Mouse (Mus musculus): ENCODE results near the gene Olfr1209. TPM values are rescaled to one million over a fixed set of nuclear protein-coding genes. Genes with fewer than 3 reads are reported as not detected.

Olfr1209 gene
- polyA plus RNA-seq (2016; fragmentation: Nextera tagmentation; extraction: Ambion mirVana) = not detected in 2 replicates

DNA sequence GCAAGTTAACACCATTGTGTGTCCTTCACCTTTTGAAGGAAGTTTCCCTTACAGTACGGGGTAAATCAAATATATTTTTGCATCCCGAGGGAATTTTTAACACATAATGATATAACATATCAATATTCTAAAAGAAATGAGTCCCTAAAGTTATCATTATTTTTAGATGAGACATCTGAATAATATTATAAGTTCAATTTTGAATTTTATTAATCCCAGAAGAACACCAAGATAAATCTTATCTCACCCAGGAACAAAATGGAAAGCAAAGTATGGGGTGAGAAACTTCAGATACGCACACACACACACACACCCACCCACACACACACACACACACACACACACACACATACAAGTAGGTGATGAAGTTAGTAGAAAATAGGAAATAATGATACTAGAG, at the start of gene Olfr1209:
Gene Olfr1209 (minus strand): TSS at position 101 of the 400 bp plus-strand sequence.
- ATAC-seq (ENCODE audit: insufficient number of reproducible peaks, insufficient read depth, low FRiP score, low TSS enrichment) = no peak
- Histone ChIP-seq H3K4me3 (no peak within 1 kb of the TSS), H3K9ac (no peak within 1 kb of the TSS), H3K4me2 (replicated peaks) (no peak within 1 kb of the TSS), H3K27me3 (no peaks in the 10 kb centered on the region), H3K4me1 (no peaks in the 10 kb centered on the region), H3K27ac (no peak within 1 kb of the TSS), H3K36me3 (no peaks in the 10 kb centered on the region), H3K9me3 (no peaks in the 10 kb centered on the region)
- 85% methylated on average over 3 of the region's 3 CpGs for WGBS

- no peak within 1 kb of the TSS for H3K9ac ChIP-seq
- ATAC-seq (ENCODE audit: insufficient number of reproducible peaks, insufficient read depth, low FRiP score, low TSS enrichment) = no peak
- H3K4me2 ChIP-seq (replicated peaks) = no peak within 1 kb of the TSS
- no peaks in the 10 kb centered on the region for H3K9me3 ChIP-seq
- H3K36me3 ChIP-seq = no peaks in the 10 kb centered on the region
- no peak within 1 kb of the TSS for H3K4me3 ChIP-seq
- H3K27me3 ChIP-seq = no peaks in the 10 kb centered on the region
- H3K27ac ChIP-seq = no peak within 1 kb of the TSS
- H3K4me1 ChIP-seq = no peaks in the 10 kb centered on the region
Measured at GRCm38 (mm10) chr2:88953669-88954068, 38.7 kb upstream of the Olfr1209 start, which contains the start of gene Olfr1212. Gene Olfr1212, plus strand, starts transcription at chr2:88953969.

GRCm38 (mm10) chr2:88938011-88938410, 23.1 kb upstream of the Olfr1209 start, which contains the start of gene Olfr1211:
Gene Olfr1211, minus strand, starts transcription at chr2:88938111.
- H3K27me3 ChIP-seq = no peaks in the 10 kb centered on the region
- no peak within 1 kb of the TSS for H3K27ac ChIP-seq
- no peak within 1 kb of the TSS for H3K4me2 ChIP-seq (replicated peaks)
- 82% methylated on average over 1 of the region's 1 CpGs for WGBS
- no peaks in the 10 kb centered on the region for H3K36me3 ChIP-seq
- no peak within 1 kb of the TSS for H3K4me3 ChIP-seq
- H3K9ac ChIP-seq = no peak within 1 kb of the TSS
- H3K9me3 ChIP-seq = no peaks in the 10 kb centered on the region
- H3K4me1 ChIP-seq = no peaks in the 10 kb centered on the region
- no peak for ATAC-seq (ENCODE audit: insufficient number of reproducible peaks, insufficient read depth, low FRiP score, low TSS enrichment)

- H3K9me3 ChIP-seq = no peaks in the 10 kb centered on the region
- no peaks in the 10 kb centered on the region for H3K36me3 ChIP-seq
- no peaks in the 10 kb centered on the region for H3K27me3 ChIP-seq
- H3K27ac ChIP-seq = no peak within 1 kb of the TSS
- H3K4me1 ChIP-seq = no peaks in the 10 kb centered on the region
- H3K9ac ChIP-seq = no peak within 1 kb of the TSS
- H3K4me2 ChIP-seq (replicated peaks) = no peak within 1 kb of the TSS
- ATAC-seq (ENCODE audit: insufficient number of reproducible peaks, insufficient read depth, low FRiP score, low TSS enrichment) = no peak
- no peak within 1 kb of the TSS for H3K4me3 ChIP-seq
Measured at GRCm38 (mm10) chr2:88902211-88902610, 12.7 kb downstream of the Olfr1209 start, which contains the start of gene Olfr1208. Gene Olfr1208, minus strand, starts transcription at chr2:88902311.

DNA sequence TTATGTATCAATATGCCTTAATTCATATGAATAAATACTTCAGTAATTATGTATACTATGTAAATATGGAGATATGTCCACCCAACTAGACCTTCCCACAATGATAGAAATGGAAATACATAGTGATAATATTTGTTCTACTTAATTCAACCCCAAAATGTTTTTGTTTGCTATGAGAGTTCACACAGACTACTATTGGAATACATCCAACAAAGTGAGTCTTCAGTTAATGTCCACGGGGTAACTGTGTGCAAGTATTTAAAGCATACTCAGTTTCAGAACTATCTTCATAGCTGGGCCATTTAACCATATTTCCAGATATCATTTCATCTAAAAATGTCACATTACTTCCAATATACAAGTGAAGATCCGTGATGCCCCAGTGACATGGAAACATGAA, 52.0 kb downstream of the Olfr1209 start, which contains the start of gene Olfr1206:
Gene Olfr1206 (plus strand): TSS at position 301 of the 400 bp plus-strand sequence.
- Histone ChIP-seq H3K36me3 (no peaks in the 10 kb centered on the region), H3K9ac (no peak within 1 kb of the TSS), H3K4me3 (no peak within 1 kb of the TSS), H3K4me1 (no peaks in the 10 kb centered on the region), H3K27me3 (no peaks in the 10 kb centered on the region), H3K27ac (no peak within 1 kb of the TSS), H3K9me3 (no peaks in the 10 kb centered on the region), H3K4me2 (replicated peaks) (no peak within 1 kb of the TSS)
- ATAC-seq (ENCODE audit: insufficient number of reproducible peaks, insufficient read depth, low FRiP score, low TSS enrichment) = no peak
- 83% methylated on average over 2 of the region's 2 CpGs for WGBS

Other genes starting within 250 kb of the Olfr1209 start
- gene Olfr1193, start 239.5 kb downstream of the Olfr1209 start, polyA plus RNA-seq (2016; fragmentation: Nextera tagmentation; extraction: Ambion mirVana) = not detected in 2 replicates
- gene Olfr1195, start 226.0 kb downstream of the Olfr1209 start, polyA plus RNA-seq (2016; fragmentation: Nextera tagmentation; extraction: Ambion mirVana) = not detected in 2 replicates
- not detected in 2 replicates for gene Olfr1196, start 210.6 kb downstream of the Olfr1209 start, polyA plus RNA-seq (2016; fragmentation: Nextera tagmentation; extraction: Ambion mirVana)
- not detected in 2 replicates for gene Olfr1197, start 182.8 kb downstream of the Olfr1209 start, polyA plus RNA-seq (2016; fragmentation: Nextera tagmentation; extraction: Ambion mirVana)
- gene Olfr1198, start 163.8 kb downstream of the Olfr1209 start, polyA plus RNA-seq (2016; fragmentation: Nextera tagmentation; extraction: Ambion mirVana) = not detected in 2 replicates
- not detected in 2 replicates for gene Olfr1199, start 154.7 kb downstream of the Olfr1209 start, polyA plus RNA-seq (2016; fragmentation: Nextera tagmentation; extraction: Ambion mirVana)
- not detected in 2 replicates for gene Olfr1200, start 144.7 kb downstream of the Olfr1209 start, polyA plus RNA-seq (2016; fragmentation: Nextera tagmentation; extraction: Ambion mirVana)
- not detected in 2 replicates for gene Olfr1201, start 122.1 kb downstream of the Olfr1209 start, polyA plus RNA-seq (2016; fragmentation: Nextera tagmentation; extraction: Ambion mirVana)
- gene Olfr1202, start 100.7 kb downstream of the Olfr1209 start, polyA plus RNA-seq (2016; fragmentation: Nextera tagmentation; extraction: Ambion mirVana) = 0.04 TPM in 1 of 2 replicates, not detected in the other
- not detected in 2 replicates for gene Olfr1205, start 85.4 kb downstream of the Olfr1209 start, polyA plus RNA-seq (2016; fragmentation: Nextera tagmentation; extraction: Ambion mirVana)
- gene Olfr1204, start 65.9 kb downstream of the Olfr1209 start, polyA plus RNA-seq (2016; fragmentation: Nextera tagmentation; extraction: Ambion mirVana) = not detected in 2 replicates
- not detected in 2 replicates for gene Olfr1206, start 51.9 kb downstream of the Olfr1209 start, polyA plus RNA-seq (2016; fragmentation: Nextera tagmentation; extraction: Ambion mirVana)
- not detected in 2 replicates for gene Olfr1208, start 12.8 kb downstream of the Olfr1209 start, polyA plus RNA-seq (2016; fragmentation: Nextera tagmentation; extraction: Ambion mirVana)
- not detected in 2 replicates for gene Olfr1211, start 23.0 kb upstream of the Olfr1209 start, polyA plus RNA-seq (2016; fragmentation: Nextera tagmentation; extraction: Ambion mirVana)
- gene Olfr1212, start 38.8 kb upstream of the Olfr1209 start, polyA plus RNA-seq (2016; fragmentation: Nextera tagmentation; extraction: Ambion mirVana) = not detected in 2 replicates
- gene Gm13762, start 65.1 kb upstream of the Olfr1209 start, polyA plus RNA-seq (2016; fragmentation: Nextera tagmentation; extraction: Ambion mirVana) = not detected in 2 replicates
- not detected in 2 replicates for gene Olfr1214, start 77.5 kb upstream of the Olfr1209 start, polyA plus RNA-seq (2016; fragmentation: Nextera tagmentation; extraction: Ambion mirVana)
- gene Olfr1215, start 91.8 kb upstream of the Olfr1209 start, polyA plus RNA-seq (2016; fragmentation: Nextera tagmentation; extraction: Ambion mirVana) = not detected in 2 replicates
- not detected in 2 replicates for gene Olfr1216, start 103.2 kb upstream of the Olfr1209 start, polyA plus RNA-seq (2016; fragmentation: Nextera tagmentation; extraction: Ambion mirVana)
- not detected in 2 replicates for gene Olfr1217, start 116.9 kb upstream of the Olfr1209 start, polyA plus RNA-seq (2016; fragmentation: Nextera tagmentation; extraction: Ambion mirVana)
- not detected in 2 replicates for gene Olfr1218, start 146.0 kb upstream of the Olfr1209 start, polyA plus RNA-seq (2016; fragmentation: Nextera tagmentation; extraction: Ambion mirVana)
- gene Olfr1219, start 168.4 kb upstream of the Olfr1209 start, polyA plus RNA-seq (2016; fragmentation: Nextera tagmentation; extraction: Ambion mirVana) = not detected in 2 replicates
- 0.04 TPM in 1 of 2 replicates, not detected in the other for gene Olfr1220, start 191.7 kb upstream of the Olfr1209 start, polyA plus RNA-seq (2016; fragmentation: Nextera tagmentation; extraction: Ambion mirVana)
- gene Olfr1221, start 202.1 kb upstream of the Olfr1209 start, polyA plus RNA-seq (2016; fragmentation: Nextera tagmentation; extraction: Ambion mirVana) = not detected in 2 replicates
- gene Olfr1222, start 217.9 kb upstream of the Olfr1209 start, polyA plus RNA-seq (2016; fragmentation: Nextera tagmentation; extraction: Ambion mirVana) = not detected in 2 replicates
- not detected in 2 replicates for gene Olfr1223, start 236.4 kb upstream of the Olfr1209 start, polyA plus RNA-seq (2016; fragmentation: Nextera tagmentation; extraction: Ambion mirVana)
- not detected in 2 replicates for gene Olfr1224-ps1, start 248.9 kb upstream of the Olfr1209 start, polyA plus RNA-seq (2016; fragmentation: Nextera tagmentation; extraction: Ambion mirVana)